Mouse (Mus musculus): ENCODE measurements at regions not wholly inside any gene's neighbourhood (a gene's known extent, or its start where the extent isn't known, plus 50 kb on each side); places are given as distances from the start of the nearest gene placed in this dataset.

DNA sequence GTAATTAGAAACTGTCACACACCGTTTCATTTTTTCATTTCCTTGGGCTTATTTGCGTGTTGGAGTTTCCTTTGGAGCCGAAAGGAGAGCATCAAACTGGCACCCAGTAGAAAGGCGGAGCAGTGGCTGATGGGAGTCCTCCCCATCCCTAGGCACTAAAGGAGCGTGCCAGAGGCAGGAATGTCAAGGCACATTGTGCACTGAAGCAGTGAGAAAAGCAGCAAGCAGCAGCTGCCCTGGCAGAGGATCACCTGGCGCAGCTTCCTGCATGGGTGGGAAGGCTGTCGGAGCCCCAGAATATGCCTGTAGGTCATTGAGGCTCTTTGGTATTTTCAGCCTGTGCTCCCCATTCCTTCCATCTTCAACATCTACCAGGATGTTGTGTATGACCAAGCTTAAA is 68.3 kb upstream of the Itga4 start:
- TF ChIP-seq CTCF (IDR thresholded peaks at IDR 0.05; ENCODE audit: insufficient read depth, low read depth, low read length) = no peak
- TF ChIP-seq POLR2A (IDR thresholded peaks at IDR 0.05; ENCODE audit: insufficient read depth, low read depth, low read length) = no peak
